Mouse (Mus musculus) embryonic fibroblast, embryonic 13.5 days (primary cell): ENCODE measurements around the gene Baz2a. TPM values are rescaled to one million over a fixed set of nuclear protein-coding genes. Genes with fewer than 3 reads are reported as not detected.
"Not testable (repeated sequence)": the region's sequence is repeated elsewhere in the genome, so short reads cannot be mapped to it uniquely, and the experiment has no call there.

Experiments
- H3K27ac ChIP-seq: 2 replicates; pipeline ENCODE4 v1.5.1; 2012; ENCODE audit warnings: low read length, control low read depth, inconsistent platforms; ENCODE audit not compliant: insufficient read depth
- H3K4me1 ChIP-seq: 2 replicates; pipeline ENCODE4 v1.6.1; 2011; ENCODE audit warnings: low read length; ENCODE audit not compliant: control insufficient read depth, insufficient read depth
- H3K4me3 ChIP-seq: 2 replicates; pipeline ENCODE4 v1.5.1; 2011; ENCODE audit warnings: mild to moderate bottlenecking, control low read depth, low read length; ENCODE audit not compliant: insufficient read depth
- CTCF ChIP-seq: IDR thresholded peaks from 2 replicates; pipeline ENCODE4 v1.5.1; 2011; ENCODE audit warnings: mild to moderate bottlenecking, control low read depth, low read length, moderate library complexity, borderline replicate concordance; ENCODE audit not compliant: insufficient read depth
- POLR2A ChIP-seq: IDR thresholded peaks from 2 replicates; pipeline ENCODE4 v1.6.1; 2011; ENCODE audit warnings: low read depth, mild to moderate bottlenecking, control low read depth, low read length, moderate library complexity
- polyA plus RNA-seq: library from polyadenylated mRNA; stranded (reverse); fragments of >200 nt; gene quantifications from 2 replicates; pipeline ENCODE4 v1.2.4, GENCODE M21; 2011; ENCODE audit warnings: low read depth; ENCODE audit not compliant: missing spikeins, insufficient read length

Baz2a gene
- polyA plus RNA-seq, result 32.4 and 36.8 TPM in 2 replicates

GRCm38 (mm10) chr10:128091564-128092505 is at the start of gene Baz2a:
Gene Baz2a, plus strand, starts transcription at chr10:128091577.
- peaks cover 5% of the 10 kb centered on the region; the same call in 1 of the 2 replicates for H3K4me1 ChIP-seq
- H3K27ac ChIP-seq, result peak within 1 kb of the TSS; percentile 88
- TF ChIP-seq CTCF, result no peak
- TF ChIP-seq POLR2A, result peak; percentile 90
- H3K4me3 ChIP-seq, result peak within 1 kb of the TSS; percentile 51

- H3K4me1 ChIP-seq, result peaks cover 14% of the 10 kb centered on the region
Observed at GRCm38 (mm10) chr10:128041636-128042035, 49.7 kb upstream of the Baz2a start.

GRCm38 (mm10) chr10:128042466-128042865 is 48.9 kb upstream of the Baz2a start:
- Histone ChIP-seq H3K4me3 (no peak overlapping the region), H3K27ac (no peak overlapping the region), H3K4me1 (peaks cover 14% of the 10 kb centered on the region)
- TF ChIP-seq CTCF (no peak), POLR2A (no peak)

More at GRCm38 (mm10) chr10:128041636-128042035, 49.7 kb upstream of the Baz2a start:
- Histone ChIP-seq H3K4me3 (no peak overlapping the region), H3K27ac (no peak overlapping the region)
- TF ChIP-seq POLR2A, result no peak
- TF ChIP-seq CTCF, result no peak

GRCm38 (mm10) chr10:128043041-128043835 is 48.1 kb upstream of the Baz2a start:
- Histone ChIP-seq H3K27ac (no peak overlapping the region), H3K4me3 (no peak overlapping the region), H3K4me1 (peaks cover 14% of the 10 kb centered on the region)
- no peak for TF ChIP-seq CTCF
- TF ChIP-seq POLR2A, result no peak

GRCm38 (mm10) chr10:128048157-128048556 is 43.2 kb upstream of the Baz2a start:
- no peaks in the 10 kb centered on the region for H3K4me1 ChIP-seq
- TF ChIP-seq POLR2A (no peak), CTCF (no peak)
- H3K27ac ChIP-seq, result no peak overlapping the region
- no peak overlapping the region for H3K4me3 ChIP-seq

GRCm38 (mm10) chr10:128049741-128050140 is 41.6 kb upstream of the Baz2a start:
- TF ChIP-seq POLR2A, result no peak
- TF ChIP-seq CTCF, result no peak
- no peak overlapping the region for H3K27ac ChIP-seq
- H3K4me3 ChIP-seq, result no peak overlapping the region

GRCm38 (mm10) chr10:128050355-128050754 is 41.0 kb upstream of the Baz2a start:
- H3K4me1 ChIP-seq, result no peaks in the 10 kb centered on the region
- TF ChIP-seq CTCF (no peak), POLR2A (no peak)
- H3K4me3 ChIP-seq, result no peak overlapping the region
- H3K27ac ChIP-seq, result no peak overlapping the region

More at GRCm38 (mm10) chr10:128049741-128050140, 41.6 kb upstream of the Baz2a start:
- H3K4me1 ChIP-seq, result no peaks in the 10 kb centered on the region

- no peak for TF ChIP-seq POLR2A
- no peak for TF ChIP-seq CTCF
- Histone ChIP-seq H3K27ac (no peak overlapping the region), H3K4me1 (no peaks in the 10 kb centered on the region), H3K4me3 (no peak overlapping the region)
Observed at GRCm38 (mm10) chr10:128051589-128051988, 39.8 kb upstream of the Baz2a start.

- not testable (repeated sequence) for H3K4me1 ChIP-seq, H3K4me3 ChIP-seq, H3K27ac ChIP-seq
Observed at GRCm38 (mm10) chr10:128052136-128052535, 39.2 kb upstream of the Baz2a start.

- TF ChIP-seq CTCF (no peak), POLR2A (no peak)
- H3K27ac ChIP-seq, result no peak overlapping the region
- no peak overlapping the region for H3K4me3 ChIP-seq
- no peaks in the 10 kb centered on the region for H3K4me1 ChIP-seq
Observed at GRCm38 (mm10) chr10:128053001-128053400, 38.4 kb upstream of the Baz2a start.
